Mouse (Mus musculus): ENCODE data around the gene Mucl3. TPM values are rescaled to one million over a fixed set of nuclear protein-coding genes. Genes with fewer than 3 reads are reported as not detected.

Gene Mucl3
- polyA plus RNA-seq, 1 experiment = not detected

GRCm38 (mm10) chr17:35587291-35587690, 56.2 kb downstream of the Mucl3 start:
- 85% methylated on average over 1 of the region's 1 CpGs for WGBS
- Histone ChIP-seq H3K4me1 (ENCODE audit: control insufficient read depth, insufficient read depth, low read length) (peaks cover 5% of the 10 kb centered on the region), H3K27ac (ENCODE audit: insufficient read depth, low read depth, low read length) (no peak overlapping the region), H3K4me3 (ENCODE audit: insufficient read depth, low read depth, low read length) (no peak overlapping the region)
- TF ChIP-seq CTCF (IDR thresholded peaks at IDR 0.05; ENCODE audit: insufficient read depth, low read depth, low read length) (no peak), POLR2A (IDR thresholded peaks at IDR 0.05; ENCODE audit: insufficient read depth, low read depth, low read length) (no peak)

Other genes starting within 250 kb of the Mucl3 start
- gene H2-Q6, start 218.8 kb downstream of the Mucl3 start, polyA plus RNA-seq (2012; ENCODE audit: insufficient read depth, insufficient read length, low replicate concordance, missing spikeins) = not detected in 2 replicates
- gene H2-Q7, start 204.5 kb downstream of the Mucl3 start, polyA plus RNA-seq (2012; ENCODE audit: insufficient read depth, insufficient read length, low replicate concordance, missing spikeins) = not detected in 2 replicates
- gene H2-Q10, start 173.6 kb downstream of the Mucl3 start, polyA plus RNA-seq (2012; ENCODE audit: insufficient read depth, insufficient read length, low replicate concordance, missing spikeins) = not detected in 2 replicates
- not detected in 2 replicates for gene Pou5f1, start 137.7 kb downstream of the Mucl3 start, polyA plus RNA-seq (2012; ENCODE audit: insufficient read depth, insufficient read length, low replicate concordance, missing spikeins)
- gene Tcf19, start 126.9 kb downstream of the Mucl3 start, polyA plus RNA-seq (2012; ENCODE audit: insufficient read depth, insufficient read length, low replicate concordance, missing spikeins) = not detected in 2 replicates
- not detected in 2 replicates for gene Cchcr1, start 126.6 kb downstream of the Mucl3 start, polyA plus RNA-seq (2012; ENCODE audit: insufficient read depth, insufficient read length, low replicate concordance, missing spikeins)
- gene Psors1c2, start 110.5 kb downstream of the Mucl3 start, polyA plus RNA-seq (2012; ENCODE audit: insufficient read depth, insufficient read length, low replicate concordance, missing spikeins) = not detected in 2 replicates
- not detected in 2 replicates for gene Cdsn, start 91.6 kb downstream of the Mucl3 start, polyA plus RNA-seq (2012; ENCODE audit: insufficient read depth, insufficient read length, low replicate concordance, missing spikeins)
- not detected in 2 replicates for gene 2300002M23Rik, start 76.2 kb downstream of the Mucl3 start, polyA plus RNA-seq (2012; ENCODE audit: insufficient read depth, insufficient read length, low replicate concordance, missing spikeins)
- not detected in 2 replicates for gene Sfta2, start 42.1 kb downstream of the Mucl3 start, polyA plus RNA-seq (2012; ENCODE audit: insufficient read depth, insufficient read length, low replicate concordance, missing spikeins)
- not detected in 2 replicates for gene Gm9573, start 17.1 kb downstream of the Mucl3 start, polyA plus RNA-seq (2012; ENCODE audit: insufficient read depth, insufficient read length, low replicate concordance, missing spikeins)
- not detected in 2 replicates for gene Vars2, start 23.9 kb upstream of the Mucl3 start, polyA plus RNA-seq (2012; ENCODE audit: insufficient read depth, insufficient read length, low replicate concordance, missing spikeins)
- not detected in 2 replicates for gene Gtf2h4, start 30.0 kb upstream of the Mucl3 start, polyA plus RNA-seq (2012; ENCODE audit: insufficient read depth, insufficient read length, low replicate concordance, missing spikeins)
- not detected in 2 replicates for gene Ddr1, start 60.9 kb upstream of the Mucl3 start, polyA plus RNA-seq (2012; ENCODE audit: insufficient read depth, insufficient read length, low replicate concordance, missing spikeins)
- not detected in 2 replicates for gene Ier3, start 178.0 kb upstream of the Mucl3 start, polyA plus RNA-seq (2012; ENCODE audit: insufficient read depth, insufficient read length, low replicate concordance, missing spikeins)
- gene Flot1, start 179.5 kb upstream of the Mucl3 start, polyA plus RNA-seq (2012; ENCODE audit: insufficient read depth, insufficient read length, low replicate concordance, missing spikeins) = not detected in 2 replicates
- 228 and 580 TPM in 2 replicates for gene Tubb5, start 194.6 kb upstream of the Mucl3 start, polyA plus RNA-seq (2012; ENCODE audit: insufficient read depth, insufficient read length, low replicate concordance, missing spikeins)
- 41.3 TPM in 1 of 2 replicates, not detected in the other for gene Mdc1, start 197.8 kb upstream of the Mucl3 start, polyA plus RNA-seq (2012; ENCODE audit: insufficient read depth, insufficient read length, low replicate concordance, missing spikeins)
- not detected in 2 replicates for gene Nrm, start 217.6 kb upstream of the Mucl3 start, polyA plus RNA-seq (2012; ENCODE audit: insufficient read depth, insufficient read length, low replicate concordance, missing spikeins)
- gene Ppp1r18, start 221.9 kb upstream of the Mucl3 start, polyA plus RNA-seq (2012; ENCODE audit: insufficient read depth, insufficient read length, low replicate concordance, missing spikeins) = not detected in 2 replicates
- gene Dhx16, start 236.1 kb upstream of the Mucl3 start, polyA plus RNA-seq (2012; ENCODE audit: insufficient read depth, insufficient read length, low replicate concordance, missing spikeins) = not detected in 2 replicates

Measured in olfactory bulb, adult 2 months (tissue).